Mouse (Mus musculus) B cell, adult (primary cell): ENCODE data around the gene Fam187b. TPM values are rescaled to one million over a fixed set of nuclear protein-coding genes. Genes with fewer than 3 reads are reported as not detected.

ENCODE experiments used
- total RNA-seq: library from RNA; stranded (reverse); gene quantifications from 4 replicates; pipeline ENCODE4 v1.2.4, GENCODE M21; 2023; ENCODE audit not compliant: inconsistent age

The Fam187b gene
- total RNA-seq = 0.35 TPM in 1 of 4 replicates, not detected in the others

DNA sequence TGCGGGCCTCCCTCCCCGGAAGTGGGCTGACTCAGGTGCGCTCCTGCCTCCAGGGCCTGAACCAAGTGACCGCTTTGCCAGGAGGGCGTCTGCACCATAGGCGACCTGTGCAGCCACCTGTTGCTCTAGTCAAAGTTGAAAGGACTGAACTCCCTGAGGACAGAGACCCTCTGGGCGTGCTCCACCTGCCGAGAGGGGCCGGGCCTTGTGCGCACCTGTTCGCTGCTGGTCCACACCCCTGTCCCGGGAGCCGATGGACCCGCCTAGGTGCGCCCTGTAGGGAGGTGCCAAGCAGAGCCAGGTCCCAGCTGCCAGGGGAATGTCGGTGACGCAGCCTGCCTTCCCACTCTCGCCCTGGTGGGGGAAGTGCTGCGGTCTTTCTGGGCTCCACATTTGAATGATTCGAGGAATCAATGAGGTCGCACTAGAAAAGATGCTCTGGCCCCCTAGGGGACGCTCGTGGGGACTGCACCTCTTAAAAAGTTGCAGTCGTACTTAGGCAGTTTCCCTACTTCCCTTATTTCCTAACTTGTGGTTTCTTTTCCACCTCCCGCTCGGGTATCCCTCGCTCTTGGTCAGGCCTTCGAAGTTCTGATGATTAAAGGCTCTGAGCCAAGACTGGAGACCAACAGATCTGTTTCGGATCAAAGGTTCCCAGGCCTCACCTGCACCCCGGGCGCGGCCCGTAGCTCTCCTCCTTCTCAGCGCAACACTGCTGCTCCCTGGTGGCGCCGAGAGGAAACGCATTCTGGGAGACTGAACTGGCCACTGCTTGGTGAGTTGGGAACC lies at the start of gene Fam187b:
TSS of gene Fam187b (plus strand) at position 290 of the 789 bp plus-strand sequence.

GRCm38 (mm10) chr7:30924581-30924980 lies 49.0 kb upstream of the Fam187b start, which contains the start of gene Hamp2:
Gene Hamp2 (minus strand): TSS chr7:30924681.

GRCm38 (mm10) chr7:30943909-30944635 lies 29.5 kb upstream of the Fam187b start, which contains the start of gene Hamp:
Gene Hamp (minus strand): TSS chr7:30944032.

GRCm38 (mm10) chr7:30956756-30957366 lies 16.7 kb upstream of the Fam187b start, which contains the start of gene Usf2:
Gene Usf2 (minus strand): TSS chr7:30956803.

GRCm38 (mm10) chr7:30973251-30973500 lies 414 bp upstream of the Fam187b start, which contains the start of gene Lsr:
Gene Lsr (minus strand): TSS chr7:30973464.

Other genes starting within 250 kb of the Fam187b start
- gene Tmem147, start 244.2 kb upstream of the Fam187b start, total RNA-seq = 43.1 to 54.2 TPM (median 51.1 TPM) in 4 replicates
- not detected in 4 replicates for gene Gapdhs, start 230.1 kb upstream of the Fam187b start, total RNA-seq
- gene Sbsn, start 222.3 kb upstream of the Fam187b start, total RNA-seq = 2.7 to 5.7 TPM (median 2.9 TPM) in 4 replicates
- gene Dmkn, start 210.0 kb upstream of the Fam187b start, total RNA-seq = not detected in 4 replicates
- not detected in 4 replicates for gene Krtdap, start 185.9 kb upstream of the Fam187b start, total RNA-seq
- gene Ffar2, start 150.0 kb upstream of the Fam187b start, total RNA-seq = 11.4 to 15.1 TPM (median 13.7 TPM) in 4 replicates
- gene Ffar3, start 117.6 kb upstream of the Fam187b start, total RNA-seq = 0.84 to 1.7 TPM (median 1.0 TPM) in 4 replicates
- 21.3 to 27.3 TPM (median 25.8 TPM) in 4 replicates for gene Ffar1, start 112.2 kb upstream of the Fam187b start, total RNA-seq
- gene Cd22, start 93.4 kb upstream of the Fam187b start, total RNA-seq = 1,045 to 1,202 TPM (median 1,120 TPM) in 4 replicates
- gene Mag, start 58.9 kb upstream of the Fam187b start, total RNA-seq = 0.21 to 0.26 TPM in 2 of 4 replicates, not detected in the others
- gene Hamp2, start 49.1 kb upstream of the Fam187b start, total RNA-seq = not detected in 4 replicates
- not detected in 4 replicates for gene Hamp, start 29.8 kb upstream of the Fam187b start, total RNA-seq
- 124 to 171 TPM (median 156 TPM) in 4 replicates for gene Usf2, start 17.0 kb upstream of the Fam187b start, total RNA-seq
- 1.6 to 2.2 TPM (median 1.9 TPM) in 4 replicates for gene Lsr, start 326 bp upstream of the Fam187b start, total RNA-seq
- 102 to 124 TPM (median 116 TPM) in 4 replicates for gene Fxyd5, start 68.7 kb downstream of the Fam187b start, total RNA-seq
- gene Fxyd7, start 77.7 kb downstream of the Fam187b start, total RNA-seq = not detected in 4 replicates
- not detected in 4 replicates for gene Fxyd1, start 83.4 kb downstream of the Fam187b start, total RNA-seq
- not detected in 4 replicates for gene Lgi4, start 85.6 kb downstream of the Fam187b start, total RNA-seq
- gene Fxyd3, start 102.9 kb downstream of the Fam187b start, total RNA-seq = not detected in 4 replicates
- gene Hpn, start 141.5 kb downstream of the Fam187b start, total RNA-seq = 0.51 to 2.1 TPM in 2 of 4 replicates, not detected in the others
- gene Scn1b, start 153.2 kb downstream of the Fam187b start, total RNA-seq = 0.58 to 1.4 TPM (median 0.89 TPM) in 4 replicates
- 241 to 263 TPM (median 254 TPM) in 4 replicates for gene Gramd1a, start 182.1 kb downstream of the Fam187b start, total RNA-seq